Mouse (Mus musculus) MEL-GATA-1-ER (cell line): ENCODE results near the gene Mrm3.

Experiments used
- DNase-seq: peaks from one replicate; pipeline ENCODE4 v3.0.0-alpha.2; 2012; ENCODE audit warnings: low read depth; ENCODE audit errors: extremely low read depth

Gene Mrm3

GRCm38 (mm10) chr11:76287301-76287700 lies 43.8 kb downstream of the Mrm3 start:
- no peak for DNase-seq

GRCm38 (mm10) chr11:76288645-76289044 lies 45.1 kb downstream of the Mrm3 start:
- no peak for DNase-seq

- no peak for DNase-seq
These were observed 46.9 kb downstream of the Mrm3 start for GRCm38 (mm10) chr11:76290367-76290766.

GRCm38 (mm10) chr11:76291960-76292359 lies 48.4 kb downstream of the Mrm3 start:
- DNase-seq: no peak

- DNase-seq: no peak
These were observed 48.9 kb downstream of the Mrm3 start for GRCm38 (mm10) chr11:76292398-76292797.

GRCm38 (mm10) chr11:76292831-76293230 lies 49.3 kb downstream of the Mrm3 start:
- no peak for DNase-seq

- no peak for DNase-seq
These were observed 50.6 kb downstream of the Mrm3 start for GRCm38 (mm10) chr11:76294078-76294477.

- no peak for DNase-seq
These were observed 51.3 kb downstream of the Mrm3 start for GRCm38 (mm10) chr11:76294836-76295235.

GRCm38 (mm10) chr11:76297252-76297651 lies 53.7 kb downstream of the Mrm3 start:
- no peak for DNase-seq

- DNase-seq: no peak
These were observed 55.0 kb downstream of the Mrm3 start for GRCm38 (mm10) chr11:76298457-76299000.
